Mouse (Mus musculus): ENCODE results near the gene Prrx2. TPM values are rescaled to one million over a fixed set of nuclear protein-coding genes. Genes with fewer than 3 reads are reported as not detected.
A peak's percentile ranks its signal among the peaks of the same experiment; 100 is the strongest.

Gene Prrx2
- polyA plus RNA-seq (2016; fragmentation: Nextera tagmentation; extraction: Ambion mirVana) = 111 and 140 TPM in 2 replicates

DNA sequence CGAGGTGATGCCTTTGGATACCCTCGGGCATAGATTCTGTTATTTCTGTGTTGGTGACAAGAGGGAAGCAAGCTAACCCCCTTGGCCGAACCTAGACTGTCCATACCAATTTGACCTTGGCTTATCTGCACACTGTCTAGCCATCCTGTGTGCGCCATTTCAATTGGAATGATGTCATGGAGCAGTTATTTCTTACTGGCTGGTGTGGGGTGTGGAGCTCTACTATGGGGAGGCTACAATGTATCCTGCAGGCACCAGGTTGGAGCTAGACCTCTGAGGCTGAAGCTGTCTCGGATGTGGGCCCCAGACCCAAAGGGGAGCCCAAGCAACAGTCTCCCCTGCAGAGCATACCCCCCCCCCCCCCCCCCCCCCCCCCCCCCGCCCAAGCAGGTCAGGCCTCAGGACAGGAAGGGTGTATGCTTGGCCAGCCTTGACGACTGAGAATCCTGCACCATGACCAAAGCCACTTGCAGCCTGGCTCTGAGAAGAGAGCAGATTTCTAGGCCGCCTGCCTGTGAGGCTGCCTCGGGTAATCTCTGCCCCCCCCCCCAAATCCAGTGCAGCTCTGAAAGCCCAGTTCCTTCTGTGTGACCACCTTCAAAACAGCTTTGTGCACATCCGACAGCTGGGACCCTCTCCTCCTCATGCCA, at the start of gene Prrx2:
Gene Prrx2, plus strand, starts transcription at position 600 of the 650 bp plus-strand sequence.
- WGBS = 43% methylated on average over 9 of the region's 10 CpGs
- no peak for DNase-seq (ENCODE audit: low spot score)

DNA sequence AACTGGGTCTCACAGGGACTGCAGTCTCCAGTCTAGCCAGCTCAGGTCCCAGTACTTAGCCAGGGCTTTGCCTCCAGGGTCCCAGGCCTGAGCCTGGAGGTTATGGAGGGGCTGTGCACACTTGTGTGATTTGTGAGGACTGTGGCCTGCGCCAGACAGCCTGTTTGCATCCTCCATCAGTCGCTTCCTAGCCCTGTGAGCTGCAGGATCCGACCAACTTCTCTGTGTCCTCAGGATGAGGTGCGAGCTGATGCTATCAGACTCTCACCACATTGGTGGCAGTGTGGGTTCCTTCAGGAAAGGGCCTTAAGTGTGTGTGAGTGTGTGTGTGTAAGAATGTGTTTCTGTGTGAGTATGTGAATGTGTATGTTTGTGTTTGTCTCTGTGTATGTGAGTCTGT, 47.3 kb upstream of the Prrx2 start:
- peaks cover 58% of the 10 kb centered on the region for H3K4me1 ChIP-seq
- H3K27me3 ChIP-seq (ENCODE audit: low read depth, poor library complexity, severe bottlenecking) = no peaks in the 10 kb centered on the region
- H3K27ac ChIP-seq = peak overlapping the region; percentile 91
- no peaks in the 10 kb centered on the region for H3K36me3 ChIP-seq
- 38% methylated on average over 4 of the region's 4 CpGs for WGBS
- DNase-seq (ENCODE audit: low spot score) = no peak
- H3K9me3 ChIP-seq (replicated peaks) = no peaks in the 10 kb centered on the region
- H3K4me3 ChIP-seq = no peak overlapping the region

More for the DNA sequence above, at the start of gene Prrx2:
- Histone ChIP-seq H3K27me3 (ENCODE audit: low read depth, poor library complexity, severe bottlenecking) (no peaks in the 10 kb centered on the region), H3K9me3 (replicated peaks) (no peaks in the 10 kb centered on the region), H3K36me3 (no peaks in the 10 kb centered on the region), H3K4me3 (peak within 1 kb of the TSS; percentile 16; the same call in 1 of the 2 replicates), H3K27ac (peak within 1 kb of the TSS; percentile 96), H3K4me1 (peaks cover 84% of the 10 kb centered on the region)

DNA sequence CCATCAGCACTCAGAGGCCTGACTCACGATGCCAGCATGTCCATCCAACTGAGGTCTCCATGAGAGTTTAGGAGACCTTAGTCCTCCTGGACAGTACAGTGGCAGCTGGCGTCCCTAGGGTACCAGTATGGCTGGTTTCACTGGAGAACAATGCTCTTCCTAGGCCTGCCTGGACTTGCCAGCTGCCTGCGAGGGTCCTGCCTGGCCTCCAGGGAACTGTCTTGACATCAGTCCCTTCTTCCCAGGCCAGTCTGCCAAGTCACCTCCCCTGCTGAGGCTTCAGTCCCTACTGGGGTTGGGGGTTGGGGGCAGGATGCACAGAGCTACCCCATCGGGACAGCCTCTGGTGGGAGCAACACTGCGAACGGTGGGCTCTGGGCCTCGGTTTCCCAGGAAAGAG, 42.7 kb upstream of the Prrx2 start:
- H3K4me3 ChIP-seq = no peak overlapping the region
- no peaks in the 10 kb centered on the region for H3K27me3 ChIP-seq (ENCODE audit: low read depth, poor library complexity, severe bottlenecking)
- H3K4me1 ChIP-seq = peaks cover 46% of the 10 kb centered on the region
- DNase-seq (ENCODE audit: low spot score) = no peak
- H3K9me3 ChIP-seq (replicated peaks) = no peaks in the 10 kb centered on the region
- H3K36me3 ChIP-seq = no peaks in the 10 kb centered on the region
- peak overlapping the region; percentile 66 for H3K27ac ChIP-seq
- WGBS = 83% methylated on average over 7 of the region's 7 CpGs

DNA sequence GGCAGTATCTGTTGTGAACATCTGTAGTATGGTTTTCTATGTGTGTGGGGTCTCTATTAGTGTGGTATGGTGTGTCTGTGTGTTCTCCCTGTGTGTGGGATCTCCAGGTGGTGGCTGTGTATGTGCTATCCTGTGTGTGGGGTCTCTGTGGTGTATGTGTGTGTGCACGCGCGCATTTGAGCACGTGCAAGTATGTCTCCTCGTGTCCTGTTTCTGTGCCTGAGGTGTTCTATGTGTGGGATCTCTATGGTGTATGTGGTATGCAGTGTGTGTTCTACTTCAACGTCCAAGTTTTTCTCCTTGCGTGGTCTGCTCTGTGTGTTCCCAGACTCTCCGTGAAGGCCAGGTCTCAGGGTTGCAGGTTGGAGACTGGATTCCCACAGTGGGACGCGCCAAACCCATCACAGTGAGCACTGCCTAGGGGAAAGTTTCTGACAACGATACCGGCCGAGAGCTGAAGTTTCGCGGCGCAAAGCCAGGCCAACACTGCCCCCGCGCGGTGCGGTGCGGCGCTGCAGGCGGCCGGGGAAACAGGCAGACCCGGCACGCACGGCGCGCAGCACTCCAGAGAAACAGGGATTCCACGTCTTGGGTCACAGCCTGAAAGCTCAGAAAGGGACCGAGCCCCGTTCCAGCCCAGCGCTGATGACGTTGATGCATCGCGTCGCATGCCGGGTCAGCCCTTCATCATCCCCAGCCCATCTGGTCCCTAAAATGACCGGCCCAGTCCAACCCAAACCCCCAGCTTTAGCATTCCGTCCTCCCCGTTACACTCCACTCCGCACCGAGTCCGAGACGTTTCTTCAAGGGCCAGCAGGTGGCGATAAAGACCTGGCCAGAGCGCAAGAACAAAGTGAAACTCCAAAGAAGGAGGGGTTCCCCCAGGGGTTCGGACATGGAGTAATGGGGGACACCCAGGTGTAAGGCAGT, 40.3 kb upstream of the Prrx2 start:
- peak; percentile 99 for DNase-seq (ENCODE audit: low spot score)
- Histone ChIP-seq H3K4me3 (peak overlapping the region; percentile 55), H3K9me3 (replicated peaks) (no peaks in the 10 kb centered on the region), H3K27ac (peak overlapping the region; percentile 91), H3K27me3 (ENCODE audit: low read depth, poor library complexity, severe bottlenecking) (peaks cover 14% of the 10 kb centered on the region), H3K36me3 (no peaks in the 10 kb centered on the region), H3K4me1 (peaks cover 56% of the 10 kb centered on the region)
- 7% methylated on average over 48 of the region's 48 CpGs for WGBS

DNA sequence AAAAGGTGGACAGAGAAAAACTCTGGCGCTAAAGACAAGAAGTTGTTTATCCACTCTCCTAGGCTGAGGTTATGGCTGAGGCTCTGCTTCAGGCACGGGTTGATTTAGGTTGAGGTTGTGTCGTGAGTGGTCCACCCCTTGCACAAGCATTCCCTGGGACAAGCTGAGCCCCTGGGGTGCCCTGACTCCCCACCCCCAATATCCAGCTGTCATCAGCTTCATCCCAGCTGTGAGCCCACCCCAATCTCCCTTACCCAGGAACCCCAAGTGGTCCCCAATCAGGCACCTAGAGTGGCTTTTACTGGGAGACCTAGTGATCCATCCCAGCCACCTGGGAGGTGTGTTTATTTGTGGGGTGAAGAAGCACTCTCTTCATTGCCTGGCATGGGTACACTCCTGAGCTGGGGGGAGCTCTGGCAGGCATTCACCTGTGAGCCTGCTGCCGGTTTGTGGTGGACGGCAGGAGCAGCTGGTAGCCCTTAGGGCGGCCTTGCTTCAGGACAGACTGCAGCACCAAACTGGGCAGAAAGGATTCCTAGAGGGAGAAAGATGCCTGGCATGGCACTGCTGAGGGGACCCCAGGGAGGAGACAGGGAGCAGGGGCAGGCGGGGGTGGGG, 39.4 kb upstream of the Prrx2 start:
- WGBS = 59% methylated on average over 7 of the region's 7 CpGs
- no peaks in the 10 kb centered on the region for H3K9me3 ChIP-seq (replicated peaks)
- H3K4me3 ChIP-seq = peak overlapping the region; percentile 55

DNA sequence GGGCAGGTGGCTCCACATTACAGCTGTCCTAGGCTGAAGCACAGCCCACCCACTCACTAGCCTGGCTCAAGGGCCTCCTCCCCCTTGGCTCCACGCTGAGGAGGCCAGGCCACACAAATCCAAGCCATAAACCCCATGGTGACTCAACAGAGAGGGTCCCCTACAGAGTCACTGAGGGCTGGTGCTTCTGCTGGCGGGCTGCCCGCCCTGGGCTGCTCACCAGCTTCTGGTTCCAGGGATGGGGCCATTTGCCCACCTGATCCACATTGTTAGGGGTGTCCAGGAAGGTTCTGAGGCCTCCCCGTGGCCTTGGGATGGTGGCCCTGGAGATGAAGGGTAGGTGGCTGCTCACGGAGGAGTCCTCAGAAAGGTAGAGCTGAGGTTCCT, 38.9 kb upstream of the Prrx2 start:
- DNase-seq (ENCODE audit: low spot score) = no peak
- Histone ChIP-seq H3K36me3 (no peaks in the 10 kb centered on the region), H3K27ac (peak overlapping the region; percentile 91), H3K4me3 (peak overlapping the region; percentile 42), H3K9me3 (replicated peaks) (no peaks in the 10 kb centered on the region), H3K27me3 (ENCODE audit: low read depth, poor library complexity, severe bottlenecking) (peaks cover 29% of the 10 kb centered on the region), H3K4me1 (peaks cover 63% of the 10 kb centered on the region)
- 54% methylated on average over 5 of the region's 5 CpGs for WGBS

More for the DNA sequence above, 39.4 kb upstream of the Prrx2 start:
- Histone ChIP-seq H3K4me1 (peaks cover 59% of the 10 kb centered on the region), H3K36me3 (no peaks in the 10 kb centered on the region), H3K27ac (peak overlapping the region; percentile 91), H3K27me3 (ENCODE audit: low read depth, poor library complexity, severe bottlenecking) (peaks cover 24% of the 10 kb centered on the region)
- DNase-seq (ENCODE audit: low spot score) = no peak

DNA sequence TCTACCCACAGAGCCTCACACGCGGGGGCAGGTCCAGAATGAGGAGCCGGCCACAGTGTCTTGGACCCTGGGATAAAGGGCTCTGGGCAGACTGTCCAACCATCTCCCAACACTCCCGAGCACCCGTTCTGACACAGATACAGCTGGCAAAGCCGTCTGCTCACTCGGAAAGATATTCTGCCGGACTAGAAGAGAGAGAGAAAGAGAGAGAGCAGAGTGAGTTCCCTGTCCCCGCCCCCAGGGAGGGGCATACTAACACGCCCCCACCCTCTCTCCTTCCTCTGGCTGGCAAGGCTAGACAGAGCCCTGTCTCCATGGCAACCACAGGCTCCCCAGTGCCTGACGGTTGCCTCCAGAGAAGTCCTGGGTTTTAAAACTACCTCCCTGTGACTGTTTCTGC, 38.4 kb upstream of the Prrx2 start:
- Histone ChIP-seq H3K27ac (peak overlapping the region; percentile 91), H3K4me1 (peaks cover 66% of the 10 kb centered on the region), H3K27me3 (ENCODE audit: low read depth, poor library complexity, severe bottlenecking) (peaks cover 34% of the 10 kb centered on the region), H3K4me3 (peak overlapping the region; percentile 42), H3K9me3 (replicated peaks) (no peaks in the 10 kb centered on the region), H3K36me3 (no peaks in the 10 kb centered on the region)
- 8% methylated on average over 11 of the region's 11 CpGs for WGBS
- DNase-seq (ENCODE audit: low spot score) = peak; percentile 87

DNA sequence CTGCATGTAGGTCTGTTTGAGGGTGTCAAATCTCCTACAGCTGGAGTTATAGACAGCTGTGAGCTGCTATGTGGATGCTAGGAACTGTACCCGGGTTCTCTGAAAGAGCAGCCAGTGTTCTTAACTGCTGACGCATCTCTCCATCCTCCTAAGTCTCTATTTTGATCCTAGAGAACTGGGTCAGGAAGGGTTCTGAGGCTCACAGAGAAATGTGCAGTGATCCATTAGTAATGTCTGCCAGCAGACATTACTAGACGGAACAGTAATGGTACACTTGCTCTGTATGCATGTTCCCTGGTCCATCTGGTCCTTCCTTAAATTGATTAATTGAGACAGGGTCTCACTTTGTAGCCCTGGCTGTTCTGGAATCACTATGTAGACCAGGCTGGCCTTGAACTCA, 35.3 kb upstream of the Prrx2 start:
- peaks cover 63% of the 10 kb centered on the region for H3K4me1 ChIP-seq
- 82% methylated on average over 3 of the region's 3 CpGs for WGBS
- H3K36me3 ChIP-seq = no peaks in the 10 kb centered on the region
- H3K4me3 ChIP-seq = no peak overlapping the region
- no peaks in the 10 kb centered on the region for H3K9me3 ChIP-seq (replicated peaks)
- H3K27ac ChIP-seq = no peak overlapping the region
- H3K27me3 ChIP-seq (ENCODE audit: low read depth, poor library complexity, severe bottlenecking) = peaks cover 59% of the 10 kb centered on the region
- no peak for DNase-seq (ENCODE audit: low spot score)

DNA sequence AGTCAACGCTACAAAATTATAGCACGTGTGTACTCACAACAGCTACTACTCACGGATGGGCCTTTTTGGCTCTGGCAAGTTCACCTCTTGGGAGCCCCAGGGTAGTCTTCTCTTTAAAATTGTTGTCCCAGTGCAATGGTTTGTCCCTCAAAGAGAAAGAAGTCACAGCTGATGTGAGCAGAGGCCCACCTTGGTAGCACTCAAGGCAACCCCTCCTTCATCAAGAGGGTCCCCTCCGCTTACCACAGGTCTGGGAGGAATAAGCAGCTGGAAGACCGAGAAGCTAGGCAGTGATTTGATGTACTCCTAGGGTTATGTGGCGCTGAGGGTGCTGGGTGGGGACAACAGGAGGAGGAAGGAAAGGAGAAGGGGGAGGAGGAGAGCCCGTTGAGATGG, 34.1 kb upstream of the Prrx2 start:
- H3K27ac ChIP-seq = peak overlapping the region; percentile 85
- H3K27me3 ChIP-seq (ENCODE audit: low read depth, poor library complexity, severe bottlenecking) = peaks cover 59% of the 10 kb centered on the region
- 32% methylated on average over 7 of the region's 7 CpGs for WGBS

DNA sequence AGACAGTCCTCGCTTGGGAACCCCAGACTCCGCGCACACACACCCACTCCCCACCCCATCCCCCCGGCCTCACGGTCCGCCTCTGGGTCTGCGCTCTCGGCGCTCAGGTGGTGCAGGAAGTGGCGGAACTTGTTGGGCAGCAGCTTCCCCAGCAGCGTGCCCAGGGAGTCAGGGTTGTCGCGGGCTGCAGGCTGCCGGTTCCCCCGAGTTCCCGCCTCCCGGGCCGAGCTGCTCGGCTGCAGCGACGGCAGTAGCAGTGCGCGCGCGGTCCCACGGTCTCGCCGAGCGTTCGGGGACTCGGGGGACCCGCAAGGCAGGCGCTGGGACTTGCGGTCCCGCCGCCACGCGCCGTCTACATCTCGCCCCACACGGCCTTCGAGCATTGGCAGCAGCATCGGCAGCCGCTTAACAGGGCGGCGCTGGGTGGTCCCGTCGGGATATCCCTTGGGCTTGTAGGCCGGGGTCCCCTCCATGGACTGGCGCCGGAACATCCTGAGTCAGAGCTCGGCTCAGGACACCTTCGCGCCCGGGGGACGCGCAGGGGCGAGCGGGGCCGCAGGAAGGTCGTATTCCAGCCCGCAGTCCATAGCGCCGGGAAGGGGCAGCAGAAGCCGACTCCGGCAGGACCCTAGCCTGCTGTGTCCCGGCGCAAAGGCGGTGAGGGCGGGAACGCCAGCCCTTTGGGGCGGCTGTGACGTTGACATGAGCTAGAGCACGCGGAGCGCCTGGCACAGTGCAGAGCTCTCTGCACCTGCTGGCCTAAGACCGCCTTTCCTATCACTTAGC, 33.5 kb upstream of the Prrx2 start:
- H3K27ac ChIP-seq = peak overlapping the region; percentile 85
- H3K9me3 ChIP-seq (replicated peaks) = no peaks in the 10 kb centered on the region
- DNase-seq (ENCODE audit: low spot score) = peak; percentile 76
- H3K27me3 ChIP-seq (ENCODE audit: low read depth, poor library complexity, severe bottlenecking) = peaks cover 59% of the 10 kb centered on the region
- peaks cover 45% of the 10 kb centered on the region for H3K4me1 ChIP-seq
- peak overlapping the region; percentile 63 for H3K4me3 ChIP-seq
- WGBS = under 1% methylated on average over 77 of the region's 77 CpGs
- no peaks in the 10 kb centered on the region for H3K36me3 ChIP-seq

More for the DNA sequence above, 34.1 kb upstream of the Prrx2 start:
- H3K9me3 ChIP-seq (replicated peaks) = no peaks in the 10 kb centered on the region
- DNase-seq (ENCODE audit: low spot score) = no peak
- peak overlapping the region; percentile 63 for H3K4me3 ChIP-seq
- peaks cover 51% of the 10 kb centered on the region for H3K4me1 ChIP-seq
- H3K36me3 ChIP-seq = no peaks in the 10 kb centered on the region

DNA sequence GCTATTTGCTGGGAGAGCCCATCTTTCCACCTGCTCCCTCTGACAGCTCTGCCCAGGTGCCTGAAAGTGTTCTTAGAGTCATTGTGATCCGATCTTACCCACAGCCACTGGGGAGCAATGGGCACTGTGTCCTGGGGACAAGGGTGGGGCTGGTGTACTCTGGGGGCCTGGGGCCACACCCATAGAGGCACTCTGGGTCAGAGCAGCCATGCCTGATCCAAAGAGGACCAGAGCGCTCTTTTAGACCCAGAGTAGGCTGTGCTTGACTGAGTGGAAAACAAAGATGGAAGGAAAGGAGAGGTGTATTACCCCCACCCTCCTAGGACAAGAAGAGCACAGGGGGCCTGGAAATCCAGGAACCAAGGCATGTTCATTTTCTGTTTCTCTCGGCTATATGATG, 31.2 kb upstream of the Prrx2 start, which contains the start of gene 1700001O22Rik:
Gene 1700001O22Rik, minus strand, starts transcription at position 58 of the 400 bp plus-strand sequence.
- Histone ChIP-seq H3K9me3 (replicated peaks) (no peaks in the 10 kb centered on the region), H3K36me3 (no peaks in the 10 kb centered on the region), H3K27ac (no peak within 1 kb of the TSS), H3K27me3 (ENCODE audit: low read depth, poor library complexity, severe bottlenecking) (peaks cover 53% of the 10 kb centered on the region), H3K4me1 (peaks cover 36% of the 10 kb centered on the region), H3K4me3 (no peak within 1 kb of the TSS)
- no peak for DNase-seq (ENCODE audit: low spot score)
- WGBS = 77% methylated on average over 3 of the region's 3 CpGs

DNA sequence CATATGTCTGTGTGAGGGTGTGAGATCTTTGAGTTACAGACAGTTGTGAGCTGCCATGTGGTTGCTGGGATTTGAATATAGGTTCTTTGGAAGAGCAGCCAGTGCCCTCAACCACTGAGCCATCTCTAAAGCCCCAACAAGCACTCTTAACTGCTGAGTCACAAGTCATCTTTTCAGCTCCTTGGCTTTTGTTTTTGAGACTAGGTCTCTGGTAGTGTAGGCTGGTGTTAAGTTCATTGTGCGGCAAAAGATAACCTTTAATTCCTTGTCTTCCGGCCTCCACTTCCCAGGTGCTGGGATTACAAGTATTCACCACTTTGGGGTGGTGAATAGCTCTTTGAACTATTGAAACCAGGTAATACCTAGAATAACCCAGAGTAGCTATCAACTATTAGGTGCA, 28.8 kb upstream of the Prrx2 start:
- WGBS = 92% methylated on average over 2 of the region's 2 CpGs
- H3K4me3 ChIP-seq = no peak overlapping the region
- H3K36me3 ChIP-seq = peaks cover 14% of the 10 kb centered on the region
- no peak for DNase-seq (ENCODE audit: low spot score)
- H3K27ac ChIP-seq = no peak overlapping the region
- H3K4me1 ChIP-seq = peaks cover 43% of the 10 kb centered on the region
- H3K27me3 ChIP-seq (ENCODE audit: low read depth, poor library complexity, severe bottlenecking) = peaks cover 29% of the 10 kb centered on the region
- no peaks in the 10 kb centered on the region for H3K9me3 ChIP-seq (replicated peaks)

Data from limb, embryonic 10.5 days (tissue).